Mouse (Mus musculus) bone marrow, adult 2 months (tissue): ENCODE results near the gene Sap30bp.

Source experiments
- CTCF ChIP-seq: fragments of 200-500 bp; IDR thresholded peaks from 2 replicates; pipeline ENCODE4 v1.5.1; 2011; ENCODE audit warnings: low read length, control low read depth; ENCODE audit not compliant: control insufficient read depth, insufficient read depth
- POLR2A ChIP-seq: fragments of 200-500 bp; IDR thresholded peaks from 2 replicates; pipeline ENCODE4 v1.6.1; 2011; ENCODE audit warnings: low read depth, mild to moderate bottlenecking, control low read depth, low read length, borderline replicate concordance; ENCODE audit not compliant: control insufficient read depth

GRCm38 (mm10) chr11:116002894-116003293, 69.8 kb downstream of the Sap30bp start:
- TF ChIP-seq CTCF (no peak), POLR2A (no peak)
